Mouse (Mus musculus) forebrain, embryonic 10.5 days (tissue): ENCODE data around the gene Gm35549. TPM values are rescaled to one million over a fixed set of nuclear protein-coding genes. Genes with fewer than 3 reads are reported as not detected.
"Not testable (repeated sequence)": the region's sequence is repeated elsewhere in the genome, so short reads cannot be mapped to it uniquely, and the experiment has no call there.

ENCODE experiments used
- DNase-seq: peaks from one replicate; pipeline ENCODE4 v3.0.0-alpha.2; 2017; ENCODE audit warnings: low spot score; ENCODE audit errors: extremely low spot score
- H3K27ac ChIP-seq: fragments of 300-500 bp; sonication (generic); 2 replicates; pipeline ENCODE4 v1.5.1; 2016; ENCODE audit warnings: mild to moderate bottlenecking
- H3K27me3 ChIP-seq: fragments of 300-500 bp; sonication (generic); 2 replicates; pipeline ENCODE4 v1.6.1; 2016; ENCODE audit warnings: mild to moderate bottlenecking; ENCODE audit not compliant: poor library complexity, severe bottlenecking
- H3K36me3 ChIP-seq: fragments of 300-500 bp; sonication (generic); replicated peaks from 2 replicates; pipeline ENCODE4 v1.6.1; 2016; ENCODE audit warnings: mild to moderate bottlenecking, moderate library complexity
- H3K4me1 ChIP-seq: fragments of 300-500 bp; sonication (generic); 2 replicates; pipeline ENCODE4 v1.6.1; 2016
- H3K4me3 ChIP-seq: fragments of 300-500 bp; sonication (generic); 2 replicates; pipeline ENCODE4 v1.5.1; 2016; ENCODE audit warnings: mild to moderate bottlenecking, moderate library complexity
- H3K9me3 ChIP-seq: fragments of 300-500 bp; sonication (generic); 2 replicates; pipeline ENCODE4 v1.6.1; 2016; ENCODE audit warnings: mild to moderate bottlenecking, moderate library complexity
- WGBS: fragments of 180-500 bp; shearing (Covaris S2); methylation state at CpG from one replicate; pipeline ENCODE4 v1.1.7; 2016; 5-methylcytosine and 5-hydroxymethylcytosine counted together
- polyA plus RNA-seq: library from polyadenylated mRNA; unstranded; fragments of >200 nt; fragmentation: Nextera tagmentation; extraction: Ambion mirVana; gene quantifications from 2 replicates; pipeline ENCODE4 v1.2.1, GENCODE M21; 2016

Gm35549 gene
- polyA plus RNA-seq, 1 experiment from 2014 or later, result 0.33 TPM

DNA sequence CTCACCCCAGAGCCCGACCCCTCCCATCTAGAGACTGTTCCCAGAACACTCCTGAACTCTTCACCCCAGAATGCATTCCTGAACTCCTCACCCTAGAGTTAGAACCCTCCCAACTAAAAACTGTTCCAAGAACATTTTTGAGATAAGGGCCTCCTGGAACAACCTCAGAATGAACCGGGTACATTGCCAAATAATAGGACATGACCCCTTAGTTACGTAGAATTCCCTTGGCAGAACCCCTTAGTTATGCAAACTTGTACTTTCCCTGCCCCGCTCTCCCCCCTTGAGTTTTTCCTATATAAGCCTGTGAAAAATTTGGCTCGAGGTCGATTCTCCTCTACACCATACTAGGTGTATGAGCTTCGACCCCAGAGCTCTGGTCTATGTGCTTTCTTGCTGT lies 11.3 kb upstream of the Gm35549 start:
- Histone ChIP-seq H3K9me3 (peaks cover 27% of the 10 kb centered on the region), H3K36me3 (peaks cover 98% of the 10 kb centered on the region)
- DNase-seq, H3K27ac ChIP-seq, H3K27me3 ChIP-seq, H3K4me1 ChIP-seq, H3K4me3 ChIP-seq: not testable (repeated sequence)
- 99% methylated on average over 3 of the region's 7 CpGs for WGBS

DNA sequence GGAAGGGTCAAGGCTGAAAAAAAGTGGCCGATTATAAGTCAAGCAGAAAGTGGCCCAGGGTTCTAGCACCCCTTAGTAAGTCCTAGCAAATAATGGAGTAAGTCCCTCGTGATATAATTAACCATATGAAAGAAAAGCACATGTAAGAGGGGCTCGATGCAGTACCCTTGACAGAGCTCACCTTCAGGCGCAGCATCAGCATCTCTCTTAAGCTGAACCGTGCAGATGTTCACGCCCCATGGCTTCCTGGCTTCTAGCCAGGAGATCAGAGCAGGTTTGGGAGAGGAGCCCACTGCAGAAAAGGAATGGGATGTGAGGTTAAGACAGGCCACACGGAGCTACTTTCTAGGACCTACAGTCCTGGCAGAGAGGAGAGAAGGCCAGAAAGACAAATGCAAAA lies 10.7 kb upstream of the Gm35549 start:
- DNase-seq, result no peak
- Histone ChIP-seq H3K4me1 (no peaks in the 10 kb centered on the region), H3K27ac (no peak overlapping the region), H3K27me3 (no peaks in the 10 kb centered on the region), H3K4me3 (no peak overlapping the region), H3K9me3 (peaks cover 24% of the 10 kb centered on the region), H3K36me3 (peaks cover 98% of the 10 kb centered on the region)
- 96% methylated on average over 7 of the region's 7 CpGs for WGBS

DNA sequence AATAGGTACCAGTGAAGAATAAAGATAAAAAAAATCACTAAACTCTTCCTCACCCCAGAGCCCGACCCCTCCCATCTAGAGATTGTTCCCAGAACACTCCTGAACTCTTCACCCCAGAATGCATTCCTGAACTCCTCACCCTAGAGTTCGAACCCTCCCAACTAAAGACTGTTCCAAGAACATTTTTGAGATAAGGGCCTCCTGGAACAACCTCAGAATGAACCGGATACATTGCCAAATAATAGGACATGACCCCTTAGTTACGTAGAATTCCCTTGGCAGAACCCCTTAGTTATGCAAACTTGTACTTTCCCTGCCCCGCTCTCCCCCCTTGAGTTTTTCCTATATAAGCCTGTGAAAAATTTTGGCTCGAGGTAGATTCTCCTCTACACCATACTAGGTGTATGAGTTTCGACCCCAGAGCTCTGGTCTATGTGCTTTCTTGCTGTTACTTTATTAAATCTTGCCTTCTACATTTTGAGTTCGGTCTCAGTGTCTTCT lies 4.0 kb upstream of the Gm35549 start:
- not testable (repeated sequence) for H3K27ac ChIP-seq, H3K4me3 ChIP-seq, DNase-seq, H3K27me3 ChIP-seq, H3K4me1 ChIP-seq, H3K9me3 ChIP-seq
- WGBS, result 95% methylated on average over 7 of the region's 8 CpGs
- peaks cover 47% of the 10 kb centered on the region for H3K36me3 ChIP-seq

DNA sequence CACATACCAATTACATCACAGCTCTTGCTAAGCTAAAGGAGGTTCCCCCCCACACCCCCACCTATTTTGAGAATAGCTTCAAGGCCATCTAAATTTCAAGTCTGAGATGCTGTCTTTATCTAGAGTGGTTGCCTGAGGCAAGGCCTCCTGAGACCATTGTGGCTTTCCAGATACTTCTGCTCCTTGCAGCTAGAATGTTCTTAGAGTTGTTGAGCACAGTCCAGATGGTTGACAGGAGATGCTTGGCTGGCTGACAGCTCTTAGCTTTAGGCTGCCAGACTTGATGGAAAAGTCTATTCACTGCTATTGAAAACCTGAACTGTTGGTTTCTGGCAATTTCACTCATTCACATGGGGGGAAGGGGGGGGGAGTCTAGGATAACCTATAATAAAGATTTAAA lies 2.3 kb upstream of the Gm35549 start:
- peaks cover 30% of the 10 kb centered on the region for H3K36me3 ChIP-seq
- no peak overlapping the region for H3K27ac ChIP-seq
- H3K4me3 ChIP-seq, result no peak overlapping the region
- no peaks in the 10 kb centered on the region for H3K4me1 ChIP-seq
- peaks cover 2% of the 10 kb centered on the region; the same call in 1 of the 2 replicates for H3K9me3 ChIP-seq
- no peaks in the 10 kb centered on the region for H3K27me3 ChIP-seq
- no peak for DNase-seq

DNA sequence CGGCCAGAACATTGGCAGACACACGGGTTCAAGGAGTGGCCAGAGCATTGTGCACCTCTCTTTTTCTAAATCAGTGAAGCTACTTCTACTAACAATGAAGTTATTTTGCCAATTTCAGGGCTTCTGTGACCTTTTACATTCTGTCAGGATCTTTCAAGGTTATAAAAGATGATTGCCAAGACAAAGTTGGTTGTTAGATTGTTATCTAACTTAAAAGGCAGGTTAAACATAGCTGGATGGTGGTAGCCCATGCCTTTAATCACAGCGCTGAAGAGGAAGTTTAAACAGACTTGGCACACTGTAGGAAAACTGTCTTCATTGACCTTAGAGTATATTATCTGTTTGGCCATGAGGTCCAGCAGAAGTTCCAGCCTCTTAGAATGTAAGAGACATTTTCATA lies 1.8 kb upstream of the Gm35549 start:
- WGBS, result 83% methylated on average over 3 of the region's 3 CpGs
- DNase-seq, result no peak
- Histone ChIP-seq H3K36me3 (peaks cover 25% of the 10 kb centered on the region), H3K27ac (no peak overlapping the region), H3K4me3 (no peak overlapping the region), H3K4me1 (no peaks in the 10 kb centered on the region), H3K9me3 (peaks cover 2% of the 10 kb centered on the region; the same call in 1 of the 2 replicates), H3K27me3 (no peaks in the 10 kb centered on the region)

DNA sequence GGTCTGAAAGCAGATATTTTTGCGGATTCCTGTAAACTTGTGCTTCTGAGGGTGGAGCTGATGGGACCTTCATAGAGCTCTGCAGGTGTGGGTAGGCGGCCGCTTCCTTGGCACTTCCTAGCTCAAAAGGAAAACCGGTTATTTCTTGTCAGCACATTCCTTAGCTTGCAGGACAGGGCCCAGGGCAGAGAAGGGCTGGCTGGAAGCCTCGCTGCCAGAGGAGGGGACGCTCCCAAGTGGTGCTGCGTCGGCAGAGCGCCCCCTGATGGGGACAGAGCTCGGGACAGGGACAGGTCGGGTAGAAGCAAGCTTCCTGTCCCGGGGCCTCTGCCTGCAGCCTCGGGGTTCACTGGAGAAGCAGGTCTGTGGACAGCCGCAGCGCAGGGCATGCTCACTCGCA lies 6.2 kb downstream of the Gm35549 start:
- Histone ChIP-seq H3K36me3 (no peaks in the 10 kb centered on the region), H3K27ac (no peak overlapping the region), H3K4me3 (no peak overlapping the region), H3K9me3 (no peaks in the 10 kb centered on the region), H3K4me1 (peaks cover 16% of the 10 kb centered on the region), H3K27me3 (no peaks in the 10 kb centered on the region)
- peak; percentile 18 for DNase-seq
- WGBS, result 26% methylated on average over 16 of the region's 16 CpGs

DNA sequence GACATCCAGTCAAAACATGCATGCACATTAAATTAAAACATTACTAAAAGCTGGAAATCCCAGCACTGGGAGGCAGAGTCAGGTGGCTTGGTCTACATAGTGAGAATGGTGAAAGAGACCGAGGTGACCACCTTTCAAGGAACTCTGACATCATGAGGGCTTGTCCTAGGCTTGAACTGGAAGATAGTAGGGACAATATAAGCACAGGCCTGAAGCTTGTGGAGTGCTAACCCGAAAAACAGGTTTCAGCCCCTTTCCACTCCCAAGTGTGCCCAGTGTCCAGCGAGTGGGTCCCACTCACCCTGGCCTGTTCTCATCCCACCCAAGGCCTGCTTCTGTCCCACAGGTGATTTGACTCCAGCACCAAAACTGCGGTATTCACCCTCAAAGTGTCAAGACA lies 6.6 kb downstream of the Gm35549 start:
- no peak for DNase-seq
- Histone ChIP-seq H3K4me3 (no peak overlapping the region), H3K27ac (no peak overlapping the region), H3K27me3 (no peaks in the 10 kb centered on the region), H3K36me3 (no peaks in the 10 kb centered on the region), H3K9me3 (no peaks in the 10 kb centered on the region), H3K4me1 (peaks cover 16% of the 10 kb centered on the region)
- whole genome bisulfite sequencing, result 87% methylated on average over 4 of the region's 4 CpGs

DNA sequence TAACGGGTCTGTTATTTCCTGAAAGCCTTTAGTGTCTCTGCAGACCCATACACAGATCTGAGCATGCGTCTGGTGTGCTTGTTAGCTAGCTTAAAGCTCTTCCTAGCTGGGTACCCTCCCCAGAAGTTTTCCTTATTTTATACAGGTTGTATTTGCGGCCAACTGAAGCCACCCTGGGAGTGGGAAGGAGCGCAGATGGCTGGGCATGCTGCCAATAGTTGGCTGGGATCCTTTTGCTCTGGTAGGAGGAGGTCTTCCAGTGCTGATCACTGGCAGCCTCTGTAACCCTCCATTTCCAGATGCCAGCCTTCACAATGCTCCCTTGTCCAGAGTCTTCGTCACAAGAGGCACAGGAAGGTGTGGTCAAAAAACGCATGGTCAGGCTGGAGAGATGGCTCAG lies 7.0 kb downstream of the Gm35549 start:
- 82% methylated on average over 6 of the region's 6 CpGs for WGBS
- Histone ChIP-seq H3K36me3 (no peaks in the 10 kb centered on the region), H3K4me1 (peaks cover 16% of the 10 kb centered on the region), H3K27ac (no peak overlapping the region), H3K4me3 (no peak overlapping the region), H3K9me3 (no peaks in the 10 kb centered on the region), H3K27me3 (no peaks in the 10 kb centered on the region)
- DNase-seq, result no peak

DNA sequence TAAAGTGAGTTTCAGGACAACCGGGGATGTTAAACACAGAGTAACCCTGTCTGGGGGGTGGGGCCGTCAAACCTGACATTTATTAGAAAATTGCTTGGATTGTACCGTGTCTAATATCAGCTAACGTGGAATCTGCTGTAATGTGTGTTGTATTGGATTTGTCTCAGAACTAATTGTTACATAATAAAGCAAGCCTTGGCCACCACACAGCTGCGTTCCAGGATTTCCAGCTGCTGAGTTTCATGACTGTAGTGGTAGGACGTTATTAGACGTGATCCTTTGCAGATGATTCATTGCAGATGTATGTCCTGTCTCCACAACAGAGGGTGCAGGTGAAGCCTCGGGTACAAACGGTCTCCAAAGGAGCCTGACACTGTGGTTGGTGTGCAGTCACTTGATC lies 7.7 kb downstream of the Gm35549 start:
- Histone ChIP-seq H3K9me3 (no peaks in the 10 kb centered on the region), H3K27me3 (no peaks in the 10 kb centered on the region), H3K4me3 (no peak overlapping the region), H3K4me1 (peaks cover 16% of the 10 kb centered on the region), H3K36me3 (no peaks in the 10 kb centered on the region), H3K27ac (no peak overlapping the region)
- no peak for DNase-seq
- WGBS, result 83% methylated on average over 9 of the region's 9 CpGs

DNA sequence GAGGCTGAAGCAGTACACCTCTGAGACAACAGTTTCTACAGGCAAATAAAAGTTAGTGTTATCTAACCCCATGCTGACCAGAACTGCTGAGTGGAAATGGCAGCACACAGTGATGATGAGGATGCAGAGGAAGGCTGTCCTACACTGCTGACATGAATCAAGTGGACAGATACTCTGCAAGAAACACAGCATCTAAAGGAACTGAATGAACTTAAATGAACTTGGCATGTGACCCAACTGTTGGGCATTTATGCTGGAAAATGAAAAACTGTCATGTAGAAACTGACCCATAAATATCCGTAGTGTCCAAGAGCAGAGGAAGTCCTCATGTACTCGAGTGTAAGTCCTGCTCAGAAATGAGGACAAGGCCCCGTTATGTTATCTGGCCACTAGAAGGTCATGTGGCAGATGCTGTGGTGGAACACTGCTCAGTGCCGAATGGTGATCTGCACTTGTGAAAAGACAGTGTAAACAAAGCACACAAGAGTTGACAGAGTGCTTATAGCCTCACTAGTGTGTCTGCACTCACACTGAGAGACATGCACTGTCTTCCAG lies 13.9 kb downstream of the Gm35549 start:
- peaks cover 29% of the 10 kb centered on the region for H3K36me3 ChIP-seq
- H3K27ac ChIP-seq, result no peak overlapping the region
- H3K27me3 ChIP-seq, result no peaks in the 10 kb centered on the region
- no peaks in the 10 kb centered on the region for H3K9me3 ChIP-seq
- H3K4me1 ChIP-seq, result no peaks in the 10 kb centered on the region
- H3K4me3 ChIP-seq, result no peak overlapping the region
- WGBS, result 89% methylated on average over 4 of the region's 4 CpGs
- no peak for DNase-seq

DNA sequence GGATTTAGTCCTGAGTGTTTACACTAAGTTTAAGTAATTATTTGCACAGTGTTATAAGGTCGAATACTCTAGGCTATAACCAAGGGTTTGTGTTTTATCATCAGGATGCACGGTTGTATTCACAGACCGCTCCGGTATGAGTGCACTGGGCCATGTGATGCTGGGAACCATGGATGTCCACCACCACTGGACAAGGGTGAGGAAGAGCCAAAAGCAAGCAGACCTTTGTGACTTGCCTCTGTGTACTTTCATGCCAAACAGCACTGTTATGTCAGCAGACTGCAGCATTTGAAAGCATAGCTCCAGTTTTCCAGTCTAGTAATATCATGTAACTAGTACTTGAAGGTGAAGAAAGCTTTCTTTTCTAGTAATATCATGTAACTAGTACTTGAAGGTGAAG lies 17.1 kb downstream of the Gm35549 start:
- DNase-seq, result no peak
- Histone ChIP-seq H3K9me3 (no peaks in the 10 kb centered on the region), H3K4me1 (no peaks in the 10 kb centered on the region), H3K36me3 (peaks cover 38% of the 10 kb centered on the region), H3K27me3 (no peaks in the 10 kb centered on the region), H3K27ac (no peak overlapping the region), H3K4me3 (no peak overlapping the region)
- 95% methylated on average over 4 of the region's 4 CpGs for WGBS

DNA sequence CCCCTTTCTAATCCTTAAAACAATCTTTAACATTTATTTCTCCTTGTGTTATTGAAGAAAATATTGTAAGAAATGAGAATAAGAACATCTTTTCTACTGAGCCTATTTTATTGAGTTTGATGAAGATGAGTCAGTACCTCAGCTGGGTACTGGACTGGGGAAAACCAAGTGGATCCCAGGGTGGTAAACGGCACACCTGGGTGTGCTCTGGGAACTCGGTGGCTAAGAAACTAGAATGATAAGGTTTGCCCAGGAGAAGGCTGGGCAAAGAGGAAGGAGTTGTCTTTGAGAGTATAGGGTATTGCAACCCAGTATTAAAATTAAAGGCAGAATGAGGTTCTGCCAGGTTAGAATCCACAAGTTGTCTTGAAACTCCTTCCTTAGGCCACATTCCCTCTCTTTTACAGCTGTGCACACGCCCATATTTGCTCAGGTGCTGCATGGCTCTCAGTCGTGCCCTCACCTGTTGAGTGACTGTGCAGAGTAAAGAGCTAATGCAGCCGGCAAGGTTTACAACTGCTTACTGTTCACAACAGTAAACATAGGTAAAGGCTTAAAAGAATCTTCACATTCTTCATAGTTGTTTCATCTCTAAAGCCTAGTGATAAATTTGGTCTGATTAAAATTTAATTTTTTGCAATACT lies 20.3 kb downstream of the Gm35549 start:
- no peaks in the 10 kb centered on the region for H3K9me3 ChIP-seq
- WGBS, result 89% methylated on average over 5 of the region's 5 CpGs
- no peaks in the 10 kb centered on the region for H3K4me1 ChIP-seq
- no peak for DNase-seq
- H3K27me3 ChIP-seq, result no peaks in the 10 kb centered on the region
- no peak overlapping the region for H3K4me3 ChIP-seq
- peaks cover 42% of the 10 kb centered on the region for H3K36me3 ChIP-seq
- H3K27ac ChIP-seq, result no peak overlapping the region

DNA sequence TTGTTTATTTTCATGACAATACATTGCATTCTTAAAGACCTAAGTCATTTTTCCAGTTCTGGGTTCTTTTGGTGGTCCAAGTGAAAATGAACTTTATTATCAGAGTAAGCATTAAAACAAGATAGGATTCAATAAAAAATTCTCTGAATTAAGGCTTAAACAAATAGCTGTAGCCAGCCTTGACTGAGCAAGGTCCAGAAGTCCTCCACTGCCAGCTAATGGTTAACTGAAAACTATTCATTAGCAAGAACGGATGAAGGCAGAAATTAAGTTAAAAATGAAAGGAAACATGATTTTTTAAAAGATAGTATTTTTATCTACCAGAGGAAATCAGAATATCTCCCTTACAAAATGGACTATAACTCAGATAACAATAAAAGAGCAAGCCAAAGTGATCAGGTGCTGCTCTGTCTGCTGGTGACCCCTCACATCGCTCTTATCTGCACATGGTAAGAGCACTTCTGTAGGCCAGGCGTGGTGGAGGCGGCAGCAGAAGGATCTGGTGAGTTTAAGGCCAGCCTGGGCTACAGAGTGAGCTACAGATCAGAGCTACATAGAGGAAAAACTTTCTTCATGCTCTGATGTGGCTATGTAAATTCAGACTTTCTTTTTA lies 28.5 kb downstream of the Gm35549 start:
- Histone ChIP-seq H3K36me3 (peaks cover 5% of the 10 kb centered on the region), H3K4me3 (no peak overlapping the region), H3K27ac (no peak overlapping the region), H3K9me3 (no peaks in the 10 kb centered on the region), H3K27me3 (no peaks in the 10 kb centered on the region), H3K4me1 (no peaks in the 10 kb centered on the region)
- DNase-seq, result no peak
- 93% methylated on average over 4 of the region's 4 CpGs for WGBS
